Mouse (Mus musculus): ENCODE measurements at regions not wholly inside any gene's neighbourhood (a gene's known extent, or its start where the extent isn't known, plus 50 kb on each side); places are given as distances from the start of the nearest gene placed in this dataset.

DNA sequence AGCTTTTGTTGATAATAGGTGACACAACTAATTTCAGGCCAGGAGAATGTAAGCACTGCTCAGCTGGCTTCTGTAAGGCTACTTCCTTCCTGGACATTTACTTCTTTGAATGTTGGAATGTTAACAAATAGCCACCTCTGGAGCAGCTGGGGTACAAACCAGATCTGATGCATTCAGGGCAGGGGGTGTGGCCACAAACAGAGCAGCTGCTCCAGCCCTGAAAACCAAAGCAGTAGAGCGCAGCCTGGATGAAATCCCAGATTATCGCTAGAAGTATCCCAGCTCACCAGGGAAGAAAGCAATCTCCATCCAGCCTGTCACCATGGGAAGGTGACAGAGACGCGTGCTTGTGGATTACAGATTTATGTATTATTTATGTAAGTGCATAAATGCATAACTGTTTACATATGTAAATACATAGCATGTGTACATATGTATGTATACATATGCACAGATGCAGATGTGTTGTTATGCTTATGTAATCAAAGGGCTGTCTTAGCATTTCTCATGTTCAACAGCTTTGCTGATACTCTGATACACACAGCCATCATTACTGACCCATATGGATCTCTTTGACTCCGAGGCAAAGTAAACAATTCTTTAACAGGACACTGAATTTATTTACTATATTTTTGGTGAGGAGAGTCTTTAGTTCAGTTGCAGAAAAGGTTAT lies 143.5 kb downstream of the 1700129C05Rik start:
- TF ChIP-seq CTCF (IDR thresholded peaks at IDR 0.05; ENCODE audit: control insufficient read depth, insufficient read depth, insufficient read length): no peak
- TF ChIP-seq CEBPB (IDR thresholded peaks at IDR 0.05; ENCODE audit: low read depth): no peak
- TF ChIP-seq USF1 (IDR thresholded peaks at IDR 0.05; ENCODE audit: low read depth): no peak
- TF ChIP-seq FOSL1 (IDR thresholded peaks at IDR 0.05; ENCODE audit: insufficient read depth, low read length, poor library complexity, severe bottlenecking): no peak

Data from C2C12 (cell line).